In the genomic region with DNA sequence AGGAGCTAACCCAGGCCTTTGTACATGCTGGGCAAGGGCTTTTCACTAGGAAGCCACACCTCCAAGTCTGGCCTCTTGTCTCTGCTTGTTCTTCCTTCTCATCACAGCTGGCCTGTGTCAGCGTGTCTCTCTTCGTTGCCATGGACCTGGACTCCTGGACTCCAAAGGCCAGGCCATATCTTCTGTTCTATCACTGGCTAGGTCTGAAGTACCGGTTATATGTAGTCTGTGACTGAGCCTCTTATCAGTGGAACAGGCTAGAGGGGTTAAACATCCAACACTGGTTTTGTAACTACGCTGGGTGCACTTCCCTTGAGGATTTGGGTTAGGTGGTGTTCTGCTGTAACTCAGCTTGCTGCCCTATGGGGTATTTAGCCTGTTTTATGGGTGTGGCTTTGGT, we compare ENCODE assay signal across 22 mouse cellular contexts. TPM values are rescaled to one million over a fixed set of nuclear protein-coding genes. Genes with fewer than 3 reads are reported as not detected.
DNase-seq lines count a peak whose midpoint lies in the region; ATAC-seq and TF ChIP-seq lines count a peak whose summit lies in the region.
"Had no signal": no experiment of that assay in that cellular context is flagged by ENCODE, and none has a peak within 500 bp of the region (broad histone marks: within the 10 kb centered on the region; RNA-seq: fewer than 3 reads in every experiment).

No protein-coding gene starts in this region.

- ATAC-seq in intestine, postnatal 0 days: peak; percentile 97
- ATAC-seq in stomach, embryonic 16.5 days (ENCODE audit: insufficient read depth, low FRiP score): peak; percentile 54
- ATAC-seq in cerebellum, adult (ENCODE audit: insufficient number of reproducible peaks, low FRiP score, low TSS enrichment): no peak
- ATAC-seq: CD4-positive, CD25-positive, alpha-beta regulatory T cell, adult 4 months; forebrain, embryonic 13.5 days; forebrain, postnatal 0 days; hindbrain, embryonic 16.5 days had no signal

- TF ChIP-seq CTCF in intestine, postnatal 0 days (IDR thresholded peaks at IDR 0.05; ENCODE audit: low read depth): no peak
- TF ChIP-seq CTCF in gastrocnemius, adult 2 months (IDR thresholded peaks at IDR 0.05): no peak

- H3K27ac ChIP-seq in intestine, postnatal 0 days (ENCODE audit: low read depth, low read length): peak overlapping the region; percentile 90
- peak overlapping the region; percentile 36 for H3K27ac ChIP-seq in stomach, embryonic 16.5 days (ENCODE audit: low read length)
- H3K27ac ChIP-seq in gastrocnemius, adult 2 months: no peak overlapping the region
- H3K27ac ChIP-seq: embryonic facial prominence, embryonic 10.5 days; forebrain, embryonic 13.5 days; heart, embryonic 13.5 days; hindbrain, embryonic 12.5 days had no signal

- H3K9me3 ChIP-seq in intestine, postnatal 0 days (ENCODE audit: control insufficient read depth): no peaks in the 10 kb centered on the region
- no peaks in the 10 kb centered on the region for H3K9me3 ChIP-seq in stomach, embryonic 16.5 days (replicated peaks; ENCODE audit: control insufficient read depth, low read length)
- H3K9me3 ChIP-seq: embryonic facial prominence, embryonic 10.5 days; hindbrain, embryonic 12.5 days had no signal

- H3K36me3 ChIP-seq in intestine, postnatal 0 days (ENCODE audit: control insufficient read depth, insufficient read depth): peaks cover 24% of the 10 kb centered on the region; the same call in 1 of the 2 replicates
- H3K36me3 ChIP-seq in stomach, embryonic 16.5 days (ENCODE audit: control insufficient read depth, insufficient read depth, low read length): no peaks in the 10 kb centered on the region
- H3K36me3 ChIP-seq: embryonic facial prominence, embryonic 10.5 days; G1E; heart, embryonic 13.5 days; hindbrain, embryonic 12.5 days had no signal

- WGBS in intestine, postnatal 0 days: 31% methylated on average over 4 of the region's 4 CpGs
- 32% methylated on average over 4 of the region's 4 CpGs for whole genome bisulfite sequencing in stomach, embryonic 16.5 days

- peak; percentile 4 for DNase-seq in adrenal gland, postnatal 14 days
- DNase-seq in adrenal gland, postnatal 36 days: no peak
- peak; percentile 73 for DNase-seq in MN1 (ENCODE audit: low spot score)
- DNase-seq in frontal cortex, postnatal 25 days (ENCODE audit: low spot score in 2 of 2): no peak
- DNase-seq in gastrocnemius, adult 2 months: no peak
- DNase-seq: adrenal gland, postnatal 10 days; B cell, adult 2 months; cerebellum, adult 2 months; cerebellum, postnatal 10 days; forebrain, postnatal 0 days; gastrocnemius, postnatal 14 days; heart, postnatal 4 days had no signal

- H3K4me1 ChIP-seq in intestine, postnatal 0 days (replicated peaks; ENCODE audit: control insufficient read depth, insufficient read depth, low read length): peaks cover 3% of the 10 kb centered on the region; the same call in 1 of the 2 replicates
- H3K4me1 ChIP-seq in stomach, embryonic 16.5 days (ENCODE audit: control insufficient read depth, insufficient read depth, low read length): no peaks in the 10 kb centered on the region
- H3K4me1 ChIP-seq: embryonic facial prominence, embryonic 10.5 days; forebrain, embryonic 13.5 days; heart, embryonic 13.5 days; hindbrain, embryonic 12.5 days had no signal

- no peaks in the 10 kb centered on the region for H3K27me3 ChIP-seq in intestine, postnatal 0 days (replicated peaks; ENCODE audit: control insufficient read depth, insufficient read depth, low read length)
- peaks cover 2% of the 10 kb centered on the region; the same call in 1 of the 2 replicates for H3K27me3 ChIP-seq in stomach, embryonic 16.5 days (ENCODE audit: control insufficient read depth, insufficient read depth, low read length)

- intact Hi-C loops in gastrocnemius, adult 2 months (cut with DNase I): no loop called here

- H3K4me3 ChIP-seq in intestine, postnatal 0 days (ENCODE audit: low read depth, low read length): no peak overlapping the region
- H3K4me3 ChIP-seq in stomach, embryonic 16.5 days (replicated peaks; ENCODE audit: low read length): no peak overlapping the region
- no peak overlapping the region for H3K4me3 ChIP-seq in gastrocnemius, adult 2 months
- H3K4me3 ChIP-seq: embryonic facial prominence, embryonic 10.5 days; forebrain, embryonic 13.5 days; heart, embryonic 13.5 days; hindbrain, embryonic 12.5 days had no signal

- no peak overlapping the region for H3K9ac ChIP-seq in intestine, postnatal 0 days (ENCODE audit: low read depth, low read length)
- H3K9ac ChIP-seq in stomach, embryonic 16.5 days (ENCODE audit: low read length): no peak overlapping the region
- H3K9ac ChIP-seq: forebrain, embryonic 13.5 days; forebrain, postnatal 0 days; heart, embryonic 13.5 days; hindbrain, embryonic 12.5 days had no signal

- H3K4me2 ChIP-seq in intestine, postnatal 0 days (replicated peaks; ENCODE audit: low read depth): peak overlapping the region; percentile 37
- H3K4me2 ChIP-seq in stomach, embryonic 16.5 days (ENCODE audit: low read depth, low read length): no peak overlapping the region
- H3K4me2 ChIP-seq: forebrain, embryonic 13.5 days; heart, embryonic 13.5 days; hindbrain, embryonic 12.5 days had no signal

RNA-seq across cellular contexts. Expression of gene Galnt6, which starts 7.2 kb away (rescaled TPM):
- 8.1 and 11.9 TPM in 2 replicates for total RNA-seq in adrenal gland, postnatal 14 days (2021)
- 1 to 10 TPM; 4.1 to 5.9 TPM for total RNA-seq in adrenal gland, postnatal 36 days (2021)
- 65.3 and 72.5 TPM in 2 replicates for polyA plus RNA-seq in intestine, postnatal 0 days (2015; fragmentation: Nextera tagmentation; extraction: Ambion mirVana)
- polyA plus RNA-seq in stomach, embryonic 16.5 days (2015; fragmentation: Nextera tagmentation; extraction: Ambion mirVana): 6.9 and 8.7 TPM in 2 replicates
- under 1 TPM; 0.10 to 0.14 TPM for total RNA-seq in gastrocnemius, adult 2 months (2021)

RNA-seq across cellular contexts. Expression of gene Cela1, which starts 34.3 kb away (rescaled TPM):
- total RNA-seq in adrenal gland, postnatal 14 days (2021): 26.1 and 32.9 TPM in 2 replicates
- total RNA-seq in adrenal gland, postnatal 36 days (2021): 10 to 100 TPM; 60.2 to 64.9 TPM
- polyA plus RNA-seq in intestine, postnatal 0 days (2015; fragmentation: Nextera tagmentation; extraction: Ambion mirVana): 37.2 and 41.1 TPM in 2 replicates
- polyA plus RNA-seq in stomach, embryonic 16.5 days (2015; fragmentation: Nextera tagmentation; extraction: Ambion mirVana): 250 and 388 TPM in 2 replicates
- not detected for total RNA-seq in gastrocnemius, adult 2 months (2021)
- total RNA-seq: gastrocnemius, postnatal 14 days; heart, postnatal 4 days had no signal

RNA-seq across cellular contexts. Expression of gene Slc4a8, which starts 39.5 kb away (rescaled TPM):
- 10.4 and 14.6 TPM in 2 replicates for total RNA-seq in adrenal gland, postnatal 14 days (2021)
- 1 to 10 TPM; 6.1 to 7.9 TPM for total RNA-seq in adrenal gland, postnatal 36 days (2021)
- polyA plus RNA-seq in intestine, postnatal 0 days (2015; fragmentation: Nextera tagmentation; extraction: Ambion mirVana): 1.4 and 2.8 TPM in 2 replicates
- 3.9 and 4.7 TPM in 2 replicates for polyA plus RNA-seq in stomach, embryonic 16.5 days (2015; fragmentation: Nextera tagmentation; extraction: Ambion mirVana)
- total RNA-seq in gastrocnemius, adult 2 months (2021): 1 to 10 TPM; 1.5 to 1.9 TPM
- polyA plus RNA-seq: G1E had no signal

RNA-seq across cellular contexts. Expression of gene Bin2, which starts 52.7 kb away (rescaled TPM):
- total RNA-seq in adrenal gland, postnatal 14 days (2021): 3.6 and 14.8 TPM in 2 replicates
- 1 to 10 TPM; 1.8 to 3.2 TPM for total RNA-seq in adrenal gland, postnatal 36 days (2021)
- polyA plus RNA-seq in intestine, postnatal 0 days (2015; fragmentation: Nextera tagmentation; extraction: Ambion mirVana): 5.8 and 7.3 TPM in 2 replicates
- polyA plus RNA-seq in stomach, embryonic 16.5 days (2015; fragmentation: Nextera tagmentation; extraction: Ambion mirVana): 6.0 and 6.3 TPM in 2 replicates
- under 1 TPM in 1 of 2 experiments, not detected in 1; 0.69 TPM for total RNA-seq in gastrocnemius, adult 2 months (2021)

Comparison
In these comparisons a context has a peak if more than half of its experiments do, and no peak if none do; other contexts are left out.
1. DNase-seq: peak in adrenal gland, postnatal 14 days (single experiment) and MN1 (single experiment); none in adrenal gland, postnatal 36 days (0 of 2), frontal cortex, postnatal 25 days (0 of 2) and gastrocnemius, adult 2 months (single experiment).
2. RNA of gene Cela1, which starts 34.3 kb away (total RNA-seq): 60.2 to 64.9 TPM in adrenal gland, postnatal 36 days and 26.1 to 32.9 TPM in adrenal gland, postnatal 14 days; not detected in gastrocnemius, adult 2 months; every median in the first group is over 10 times any median in the second.